Mouse (Mus musculus): ENCODE results near the gene B9d2. TPM values are rescaled to one million over a fixed set of nuclear protein-coding genes. Genes with fewer than 3 reads are reported as not detected.
A peak's percentile ranks its signal among the peaks of the same experiment; 100 is the strongest.
"Not testable (repeated sequence)": the region's sequence is repeated elsewhere in the genome, so short reads cannot be mapped to it uniquely, and the experiment has no call there.

Gene B9d2
- total RNA-seq, 2 experiments from 2014 or later: 21.5 to 24.1 TPM

- no peak for DNase-seq (ENCODE audit: low spot score in 2 of 2)
Measured at GRCm38 (mm10) chr7:25703793-25704494, 23.4 kb downstream of the B9d2 start.

DNA sequence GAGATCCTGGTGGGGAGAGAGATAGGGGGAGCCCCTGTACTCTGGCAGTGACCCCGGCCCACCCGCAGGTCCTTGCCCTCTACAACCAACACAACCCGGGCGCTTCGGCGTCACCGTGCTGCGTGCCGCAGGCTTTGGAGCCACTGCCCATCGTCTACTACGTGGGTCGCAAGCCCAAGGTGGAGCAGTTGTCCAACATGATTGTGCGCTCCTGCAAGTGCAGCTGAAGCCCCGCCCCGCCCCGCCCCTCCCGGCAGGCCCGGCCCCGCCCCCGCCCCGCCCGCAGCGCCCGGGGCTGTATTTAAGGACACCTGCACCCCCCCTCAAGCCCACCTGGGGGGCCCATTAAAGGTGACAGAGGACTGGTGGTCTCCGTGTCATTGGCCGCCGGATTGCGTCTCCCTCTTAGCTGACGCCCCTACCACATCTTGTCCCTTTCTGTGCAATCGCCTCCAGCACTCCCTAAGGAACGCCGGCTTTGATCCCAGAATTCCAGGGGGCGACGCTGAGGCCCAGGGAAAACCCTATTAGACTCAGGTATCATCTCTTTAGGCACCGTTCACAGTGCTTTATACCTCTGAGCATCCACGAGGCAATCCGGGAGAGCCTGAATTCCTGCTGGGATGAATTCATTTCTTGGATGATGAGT is 24.3 kb downstream of the B9d2 start:
- DNase-seq (ENCODE audit: low spot score in 2 of 2): no peak

GRCm38 (mm10) chr7:25705801-25706251 is 25.2 kb downstream of the B9d2 start:
- no peak for DNase-seq (ENCODE audit: low spot score in 2 of 2)

DNA sequence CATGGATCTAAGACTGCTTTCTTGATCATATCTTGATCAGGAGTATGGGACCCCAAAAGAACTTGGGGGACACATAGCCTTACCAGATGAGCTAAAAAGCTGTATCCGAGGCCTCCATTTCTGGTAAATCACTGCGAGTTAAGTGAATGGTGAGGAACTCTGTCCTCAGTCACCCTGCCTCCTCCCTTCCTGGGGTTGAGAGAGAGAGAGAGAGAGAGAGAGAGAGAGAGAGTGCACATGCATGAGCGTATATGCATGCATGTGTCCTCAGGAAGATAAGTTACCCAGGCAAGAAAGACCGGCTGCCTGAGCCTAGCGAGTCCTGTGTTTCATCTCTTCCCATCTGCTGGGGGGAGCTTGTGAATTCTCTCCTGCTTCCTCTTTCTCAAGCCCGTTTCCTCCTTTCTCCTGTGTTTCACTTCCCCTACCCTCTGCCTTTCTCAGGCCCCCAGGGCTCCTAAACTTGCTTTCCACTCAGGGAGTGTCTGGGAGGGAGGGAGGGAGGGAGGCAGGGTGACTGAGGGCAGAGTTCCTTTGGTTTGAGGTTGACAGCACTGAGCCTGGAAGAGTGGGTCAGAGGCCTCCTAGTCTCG is 26.1 kb downstream of the B9d2 start:
- no peak for DNase-seq (ENCODE audit: low spot score in 2 of 2)

DNA sequence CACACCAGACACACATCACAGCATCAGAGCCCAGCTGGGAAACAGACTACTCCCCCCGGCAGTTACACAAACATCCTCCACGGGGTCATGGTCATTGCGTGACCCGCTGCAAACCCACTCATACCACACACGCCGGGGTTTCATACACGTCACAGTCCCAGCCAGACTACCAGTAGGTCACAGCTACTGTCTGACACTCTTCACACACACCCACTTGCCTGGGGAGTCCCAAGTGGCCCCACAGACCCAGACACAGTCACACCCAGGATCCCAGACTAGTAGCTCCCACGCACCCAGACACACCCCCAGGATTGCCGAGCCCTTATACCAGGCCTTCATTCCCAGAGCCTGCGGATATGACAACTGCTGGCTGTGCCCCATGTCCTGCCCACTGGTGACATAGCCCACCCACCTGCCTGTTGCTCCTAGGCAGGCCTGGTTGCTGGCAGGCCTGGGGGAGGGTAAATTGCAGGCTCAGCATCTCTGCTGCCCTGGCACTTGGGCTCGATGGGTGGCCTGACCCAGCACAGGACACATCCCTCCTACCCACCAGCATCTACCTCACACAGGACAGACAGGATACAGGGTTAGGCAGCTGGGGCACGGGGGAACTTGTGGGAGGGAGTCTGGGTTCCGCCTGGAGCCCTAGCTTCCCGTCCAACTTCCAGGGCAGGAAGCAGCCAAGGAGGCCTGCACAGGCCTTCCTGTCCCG is 27.2 kb downstream of the B9d2 start:
- no peak for DNase-seq (ENCODE audit: low spot score in 2 of 2)

DNA sequence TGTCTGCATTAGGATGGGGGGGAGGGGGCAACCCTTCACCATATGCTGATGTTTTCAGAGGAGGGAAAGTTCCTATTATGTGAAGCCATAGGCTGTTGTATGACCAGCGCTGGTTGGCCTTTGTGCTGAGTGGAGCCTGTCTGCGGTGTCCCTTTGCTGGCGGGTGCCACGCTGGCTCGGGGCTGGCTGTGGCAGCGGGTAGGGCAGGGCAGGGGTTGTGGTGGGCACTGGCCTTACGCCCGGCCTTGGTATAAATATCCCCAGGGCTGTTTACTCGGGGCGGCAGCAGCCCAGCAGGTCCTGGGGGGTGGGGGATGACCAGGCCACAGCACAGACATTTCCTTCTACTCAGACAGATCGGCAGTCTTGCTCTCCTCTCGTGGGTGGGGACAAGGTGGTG is 29.4 kb downstream of the B9d2 start:
- DNase-seq (ENCODE audit: low spot score in 2 of 2): no peak

GRCm38 (mm10) chr7:25710519-25711130 is 30.0 kb downstream of the B9d2 start:
- no peak for DNase-seq (ENCODE audit: low spot score in 2 of 2)

GRCm38 (mm10) chr7:25711165-25711564 is 30.6 kb downstream of the B9d2 start:
- no peak for DNase-seq (ENCODE audit: low spot score in 2 of 2)

- no peak for DNase-seq (ENCODE audit: low spot score in 2 of 2)
Measured at GRCm38 (mm10) chr7:25711731-25712197, 31.2 kb downstream of the B9d2 start.

DNA sequence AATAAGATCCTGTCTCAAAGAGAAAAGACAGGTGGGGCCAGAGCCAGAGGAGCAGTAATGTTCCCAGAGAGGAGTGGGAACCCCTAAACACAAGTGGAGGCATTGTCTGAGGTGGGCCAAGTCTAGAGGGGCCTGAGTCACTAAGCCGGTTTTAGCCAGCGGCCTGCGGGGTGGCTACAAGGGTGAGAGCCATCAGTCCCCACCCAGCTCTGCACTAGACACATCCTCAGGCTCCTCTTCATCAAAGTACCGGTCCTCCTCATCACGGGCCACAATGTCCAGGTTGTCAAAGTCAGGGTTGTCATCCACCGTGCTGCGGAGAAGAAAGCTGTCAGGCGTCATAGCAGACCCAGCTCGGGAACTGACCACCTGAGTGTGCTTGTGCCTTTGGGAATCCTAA is 32.2 kb downstream of the B9d2 start:
- no peak for DNase-seq (ENCODE audit: low spot score in 2 of 2)

DNA sequence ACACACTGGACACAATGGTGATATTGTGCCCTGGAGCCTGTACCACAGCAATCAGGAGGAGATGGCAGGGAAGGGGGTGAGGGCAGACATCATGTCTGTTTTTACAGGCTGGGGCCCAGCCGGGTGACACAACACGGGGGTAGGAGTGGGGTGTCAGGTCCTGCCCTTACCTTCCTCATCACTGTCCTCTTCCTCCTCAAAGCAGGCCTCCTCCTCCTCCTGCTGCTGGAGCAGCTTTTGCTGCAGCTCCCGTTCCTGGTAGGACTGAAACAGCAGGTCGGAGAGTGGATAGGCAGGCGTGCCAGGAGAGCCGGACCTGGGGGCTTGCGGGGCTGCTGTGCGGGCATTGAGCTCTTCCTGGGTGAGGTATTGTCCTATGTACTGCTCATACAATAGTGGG is 34.0 kb downstream of the B9d2 start:
- DNase-seq (ENCODE audit: low spot score in 2 of 2): no peak

GRCm38 (mm10) chr7:25715731-25716271 is 35.2 kb downstream of the B9d2 start:
- DNase-seq (ENCODE audit: low spot score in 2 of 2): no peak

DNA sequence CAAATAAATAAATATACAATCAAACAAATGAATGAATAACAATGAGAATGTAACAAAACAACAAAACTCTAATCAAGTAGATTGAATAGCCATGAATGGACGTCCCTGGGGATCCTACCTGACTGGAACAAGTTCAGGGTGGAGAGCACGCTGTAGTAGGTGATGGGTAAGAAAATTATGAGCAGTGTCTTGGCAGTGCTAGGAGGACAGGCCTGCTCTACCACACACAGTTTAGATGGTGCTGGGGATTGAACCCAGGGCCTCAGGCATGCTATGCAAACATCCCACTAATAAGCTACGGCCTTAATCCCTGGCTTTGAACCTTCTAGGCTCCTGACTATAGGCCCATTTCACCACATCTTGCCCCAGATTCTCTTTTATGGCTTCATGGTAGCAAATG is 36.9 kb downstream of the B9d2 start:
- DNase-seq (ENCODE audit: low spot score in 2 of 2): no peak

GRCm38 (mm10) chr7:25718788-25719417 is 38.3 kb downstream of the B9d2 start, which contains the start of gene Ccdc97:
Gene Ccdc97, minus strand, starts transcription at chr7:25719088.
- DNase-seq (ENCODE audit: low spot score in 2 of 2): peak; percentile 56 to 83

- peak; percentile 64 to 66 for DNase-seq (ENCODE audit: low spot score in 2 of 2)
Measured at GRCm38 (mm10) chr7:25719761-25720610, 39.4 kb downstream of the B9d2 start.

- DNase-seq (ENCODE audit: low spot score in 2 of 2): no peak
Measured at GRCm38 (mm10) chr7:25720760-25721159, 40.2 kb downstream of the B9d2 start.

DNA sequence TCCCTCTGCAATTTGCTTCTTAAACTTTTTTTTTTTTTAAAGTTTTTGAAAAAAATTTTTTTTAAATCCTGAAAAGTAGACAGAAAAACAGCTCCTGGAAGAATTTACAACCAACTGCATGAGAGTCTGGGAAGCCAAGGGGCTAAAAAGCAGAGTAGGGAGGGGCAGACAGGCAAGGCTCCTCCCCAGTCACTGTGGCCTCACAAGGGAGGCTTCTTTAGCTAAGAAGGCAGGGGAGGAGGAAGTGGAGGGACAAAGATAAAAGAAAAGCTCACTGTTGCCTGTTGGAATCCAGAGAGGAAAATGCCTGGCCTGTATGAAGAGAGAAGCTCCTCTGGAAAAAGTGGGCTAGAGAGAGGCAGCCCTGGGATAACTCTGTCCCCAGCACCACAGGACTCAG is 41.2 kb downstream of the B9d2 start:
- not testable (repeated sequence) for DNase-seq (ENCODE audit: low spot score in 2 of 2)

DNA sequence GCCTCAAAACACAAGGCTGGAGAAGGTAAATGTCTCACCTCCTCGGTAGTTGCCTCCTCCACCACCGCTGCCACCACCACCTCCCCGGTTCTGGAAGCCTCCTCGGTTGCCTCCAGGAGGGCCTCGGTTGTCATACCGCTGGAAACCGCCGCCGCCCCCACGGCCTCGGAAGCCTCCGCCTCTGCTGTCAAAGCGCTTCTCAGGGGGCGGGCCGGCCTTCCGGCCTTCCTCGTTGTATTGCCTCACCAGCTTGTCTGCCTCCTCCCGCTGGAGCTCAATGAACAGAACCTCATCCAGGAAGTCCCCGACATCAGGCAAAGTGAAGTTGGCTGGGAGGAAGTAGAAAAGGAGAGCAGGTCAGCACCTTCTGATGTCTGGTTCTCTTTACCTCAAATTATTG is 45.3 kb downstream of the B9d2 start:
- no peak for DNase-seq (ENCODE audit: low spot score in 2 of 2)

DNA sequence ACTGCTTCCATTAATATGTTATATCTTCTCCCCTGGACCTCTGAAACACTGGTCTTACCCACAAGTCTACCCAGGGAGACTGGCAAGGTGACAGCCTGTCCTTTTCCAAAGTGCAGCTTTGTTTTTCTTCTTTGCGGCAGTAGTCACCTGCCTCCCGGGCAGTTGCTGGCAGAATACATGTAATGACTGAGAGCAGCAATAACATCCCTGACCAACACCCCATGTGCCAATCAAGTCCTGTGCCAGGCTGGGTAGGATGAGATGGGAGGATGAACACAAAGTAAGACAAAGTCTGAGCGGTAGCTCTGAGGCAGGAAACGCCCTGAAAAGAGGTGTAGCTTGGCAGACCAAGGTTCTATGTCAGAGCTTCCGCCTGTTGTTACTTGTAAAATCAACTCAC is 47.2 kb downstream of the B9d2 start:
- no peak for DNase-seq (ENCODE audit: low spot score in 2 of 2)
